Mouse (Mus musculus) left cerebral cortex, postnatal 4 days (tissue): ENCODE measurements around the gene Clps. TPM values are rescaled to one million over a fixed set of nuclear protein-coding genes. Genes with fewer than 3 reads are reported as not detected.

Source experiments
- DNase-seq: peaks from one replicate; pipeline ENCODE4 v3.0.0-alpha.2; 2022
- intact Hi-C: fragments of 180-260 bp; cut with DNase I; formaldehyde crosslinking; loops from one replicate; pipeline ENCODE4 v1.15.1; 2025
- total RNA-seq, 2 experiments: library from RNA; stranded (reverse); gene quantifications; 2 replicates each; pipeline ENCODE4 v1.2.3; 2021

Gene Clps
- total RNA-seq = not detected

GRCm38 (mm10) chr17:28560598-28560997 lies at the start of gene Clps:
Clps (minus strand) TSS chr17:28560766.
- DNase-seq = no peak
- intact Hi-C loops = no loop called here

- intact Hi-C loops = no loop called here
- no peak for DNase-seq
These were observed 49.0 kb upstream of the Clps start for GRCm38 (mm10) chr17:28609543-28609942.

GRCm38 (mm10) chr17:28601557-28602250 lies 41.1 kb upstream of the Clps start:
- DNase-seq = no peak
- intact Hi-C loops = no loop called here

GRCm38 (mm10) chr17:28600780-28601179 lies 40.2 kb upstream of the Clps start:
- intact Hi-C loops = no loop called here
- DNase-seq = no peak

GRCm38 (mm10) chr17:28593965-28594364 lies 33.4 kb upstream of the Clps start:
- intact Hi-C loops = no loop called here
- no peak for DNase-seq

- intact Hi-C loops = no loop called here
- peak; percentile 77 for DNase-seq
These were observed 32.4 kb upstream of the Clps start for GRCm38 (mm10) chr17:28592998-28593397.

- intact Hi-C loops = no loop called here
- DNase-seq = no peak
These were observed 30.9 kb upstream of the Clps start for GRCm38 (mm10) chr17:28591476-28591875.

GRCm38 (mm10) chr17:28590596-28590995 lies 30.0 kb upstream of the Clps start:
- DNase-seq = no peak
- intact Hi-C loops = no loop called here

GRCm38 (mm10) chr17:28588591-28588990 lies 28.0 kb upstream of the Clps start:
- DNase-seq = no peak
- intact Hi-C loops = no loop called here

GRCm38 (mm10) chr17:28586509-28586908 lies 25.9 kb upstream of the Clps start:
- DNase-seq = no peak
- intact Hi-C loops = no loop called here

- DNase-seq = no peak
- intact Hi-C loops = no loop called here
These were observed 20.5 kb upstream of the Clps start for GRCm38 (mm10) chr17:28581056-28581455.

- intact Hi-C loops = no loop called here
- peak; percentile 29 for DNase-seq
These were observed 19.8 kb upstream of the Clps start for GRCm38 (mm10) chr17:28580396-28580795.

GRCm38 (mm10) chr17:28575244-28576125 lies 14.9 kb upstream of the Clps start, which contains the start of gene Lhfpl5:
Lhfpl5 (plus strand) TSS chr17:28575641.
- DNase-seq = peak; percentile 69
- intact Hi-C loops = no loop called here

GRCm38 (mm10) chr17:28572941-28573340 lies 12.4 kb upstream of the Clps start:
- intact Hi-C loops = no loop called here
- no peak for DNase-seq

GRCm38 (mm10) chr17:28572521-28572920 lies 12.0 kb upstream of the Clps start:
- intact Hi-C loops = no loop called here
- DNase-seq = no peak

- intact Hi-C loops = no loop called here
- DNase-seq = no peak
These were observed 11.3 kb upstream of the Clps start for GRCm38 (mm10) chr17:28571868-28572267.

- DNase-seq = no peak
- intact Hi-C loops = no loop called here
These were observed 7.0 kb upstream of the Clps start for GRCm38 (mm10) chr17:28567541-28567940.

- no peak for DNase-seq
- intact Hi-C loops = no loop called here
These were observed 4.6 kb upstream of the Clps start for GRCm38 (mm10) chr17:28565181-28565580.

- DNase-seq = no peak
- intact Hi-C loops = no loop called here
These were observed 1.0 kb upstream of the Clps start for GRCm38 (mm10) chr17:28561613-28562012.

- intact Hi-C loops = no loop called here
- DNase-seq = no peak
These were observed 2.8 kb downstream of the Clps start for GRCm38 (mm10) chr17:28557772-28558171.

- intact Hi-C loops = no loop called here
- DNase-seq = no peak
These were observed 3.8 kb downstream of the Clps start for GRCm38 (mm10) chr17:28556635-28557396.
